Mouse (Mus musculus): ENCODE measurements around the gene Cd164l2.

Gene Cd164l2

GRCm38 (mm10) chr4:133195014-133195413 is 16.9 kb upstream of the Cd164l2 start:
- no peak for DNase-seq

GRCm38 (mm10) chr4:133196136-133196535 is 15.8 kb upstream of the Cd164l2 start:
- DNase-seq, result no peak

GRCm38 (mm10) chr4:133196852-133197251 is 15.1 kb upstream of the Cd164l2 start:
- no peak for DNase-seq

GRCm38 (mm10) chr4:133197355-133197754 is 14.6 kb upstream of the Cd164l2 start:
- no peak for DNase-seq

GRCm38 (mm10) chr4:133197801-133198286 is 14.1 kb upstream of the Cd164l2 start:
- DNase-seq, result no peak

- no peak for DNase-seq
Measured at GRCm38 (mm10) chr4:133198337-133199180, 13.4 kb upstream of the Cd164l2 start.

GRCm38 (mm10) chr4:133199743-133200142 is 12.2 kb upstream of the Cd164l2 start:
- DNase-seq, result no peak

GRCm38 (mm10) chr4:133200343-133200742 is 11.6 kb upstream of the Cd164l2 start:
- DNase-seq, result peak; percentile 60

- no peak for DNase-seq
Measured at GRCm38 (mm10) chr4:133201006-133201771, 10.7 kb upstream of the Cd164l2 start.

- DNase-seq, result no peak
Measured at GRCm38 (mm10) chr4:133202254-133202653, 9.7 kb upstream of the Cd164l2 start.

GRCm38 (mm10) chr4:133203591-133203990 is 8.3 kb upstream of the Cd164l2 start:
- DNase-seq, result no peak

- no peak for DNase-seq
Measured at GRCm38 (mm10) chr4:133204379-133204778, 7.6 kb upstream of the Cd164l2 start.

GRCm38 (mm10) chr4:133209366-133209765 is 2.6 kb upstream of the Cd164l2 start:
- DNase-seq, result peak; percentile 52

- no peak for DNase-seq
Measured at GRCm38 (mm10) chr4:133210023-133210787, 1.7 kb upstream of the Cd164l2 start.

GRCm38 (mm10) chr4:133210788-133211390 is 1.0 kb upstream of the Cd164l2 start:
- DNase-seq, result no peak

- peak; percentile 86 for DNase-seq
Measured at GRCm38 (mm10) chr4:133212562-133213267, 784 bp downstream of the Cd164l2 start.

- no peak for DNase-seq
Measured at GRCm38 (mm10) chr4:133213268-133213590, 1.3 kb downstream of the Cd164l2 start.

GRCm38 (mm10) chr4:133213661-133214060 is 1.7 kb downstream of the Cd164l2 start:
- DNase-seq, result no peak

GRCm38 (mm10) chr4:133217641-133218040 is 5.7 kb downstream of the Cd164l2 start:
- DNase-seq, result no peak

- DNase-seq, result no peak
Measured at GRCm38 (mm10) chr4:133218745-133219144, 6.8 kb downstream of the Cd164l2 start.

GRCm38 (mm10) chr4:133220656-133221055 is 8.7 kb downstream of the Cd164l2 start:
- DNase-seq, result no peak

- no peak for DNase-seq
Measured at GRCm38 (mm10) chr4:133221701-133222100, 9.8 kb downstream of the Cd164l2 start.

Data from right cerebral cortex, postnatal 25 days (tissue).